Mouse (Mus musculus): ENCODE results near the gene Kcnab3.

DNA sequence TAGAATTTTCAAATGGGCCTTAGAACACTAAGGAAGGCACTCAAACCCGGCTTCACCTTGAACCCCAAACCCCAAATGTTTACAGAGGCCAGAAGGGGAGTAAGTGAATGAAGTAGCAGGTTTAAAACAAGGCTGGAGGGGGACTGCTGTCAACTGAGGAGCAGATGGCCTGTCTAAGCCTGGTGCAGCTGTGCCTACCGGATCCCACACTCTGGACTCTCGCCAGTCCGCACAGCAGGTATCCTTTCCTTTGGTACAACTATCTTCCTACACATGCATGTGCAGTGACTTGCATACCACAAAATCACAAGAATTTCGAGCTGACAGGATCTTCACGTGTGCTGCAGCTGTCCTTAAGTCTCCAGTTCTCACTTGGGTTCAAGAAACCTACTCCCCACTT, 4.0 kb upstream of the Kcnab3 start:
- TF ChIP-seq CTCF (IDR thresholded peaks at IDR 0.05; ENCODE audit: low read depth) (no peak), EP300 (IDR thresholded peaks at IDR 0.05; ENCODE audit: low read depth) (no peak)
